Mouse (Mus musculus) liver, embryonic 14.5 days (tissue): Measurements from ENCODE around the gene 2310057N15Rik. TPM values are rescaled to one million over a fixed set of nuclear protein-coding genes. Genes with fewer than 3 reads are reported as not detected.
"Not testable (repeated sequence)": the region's sequence is repeated elsewhere in the genome, so short reads cannot be mapped to it uniquely, and the experiment has no call there.

Experiments used
- ATAC-seq: fragments of 200-750 bp; cut with Nextera tagmentation; 2 replicates; pipeline ENCODE4 v1.8.0; 2017; ENCODE audit warnings: moderate number of reproducible peaks, mild to moderate bottlenecking, moderate library complexity; ENCODE audit not compliant: insufficient read depth
- DNase-seq, 3 experiments: peaks; one replicate each; pipeline ENCODE4 v3.0.0-alpha.2; 2012 to 2013; ENCODE audit warnings: low read depth in 3 of 3, low spot score in 3 of 3
- H3K27ac ChIP-seq: fragments of 300-500 bp; sonication (generic); 2 replicates; pipeline ENCODE4 v1.5.1; 2014; ENCODE audit warnings: moderate library complexity, mild to moderate bottlenecking, control low read depth, inconsistent platforms
- H3K27me3 ChIP-seq: fragments of 300-500 bp; sonication (generic); 2 replicates; pipeline ENCODE4 v1.6.1; 2014; ENCODE audit warnings: mild to moderate bottlenecking, low read length, moderate library complexity; ENCODE audit not compliant: control insufficient read depth, insufficient read depth
- H3K36me3 ChIP-seq: fragments of 300-500 bp; sonication (generic); replicated peaks from 2 replicates; pipeline ENCODE4 v1.6.1; 2014; ENCODE audit warnings: low read depth; ENCODE audit not compliant: control insufficient read depth, insufficient read depth
- H3K4me1 ChIP-seq, 2 experiments: fragments of 200-500 bp in 1 of 2; fragments of 300-500 bp in 1 of 2; sonication (generic) in 1 of 2; replicated peaks; 2 replicates each; pipeline ENCODE4 v1.6.1; 2012 to 2014; ENCODE audit warnings: antibody characterized with exemption in 1 of 2, inconsistent platforms in 1 of 2, low read length in 1 of 2; ENCODE audit not compliant: control insufficient read depth in 2 of 2, insufficient read depth in 2 of 2
- H3K4me2 ChIP-seq: fragments of 300-500 bp; sonication (generic); 2 replicates; pipeline ENCODE4 v1.6.1; 2014; ENCODE audit warnings: low read depth, mild to moderate bottlenecking, control low read depth, moderate library complexity
- H3K4me3 ChIP-seq, 2 experiments: fragments of 200-500 bp in 1 of 2; fragments of 300-500 bp in 1 of 2; sonication (generic) in 1 of 2; 2 replicates each; pipeline ENCODE4 v1.5.1; 2012 to 2014; ENCODE audit warnings: low read depth in 2 of 2, low read length in 2 of 2, mild to moderate bottlenecking in 2 of 2, control low read depth in 1 of 2, inconsistent platforms in 1 of 2, moderate library complexity in 1 of 2; ENCODE audit not compliant: insufficient read depth in 1 of 2
- H3K9ac ChIP-seq: fragments of 300-500 bp; sonication (generic); replicated peaks from 2 replicates; pipeline ENCODE4 v1.6.1; 2014; ENCODE audit warnings: mild to moderate bottlenecking, control low read depth, moderate library complexity
- H3K9me3 ChIP-seq: fragments of 300-500 bp; sonication (generic); 2 replicates; pipeline ENCODE4 v1.6.1; 2016; ENCODE audit warnings: low read length, mixed read lengths; ENCODE audit not compliant: control insufficient read depth
- CTCF ChIP-seq: IDR thresholded peaks from 2 replicates; pipeline ENCODE4 v1.5.1; 2016; ENCODE audit warnings: antibody characterized with exemption, low read depth, control low read depth
- EP300 ChIP-seq: IDR thresholded peaks from 2 replicates; pipeline ENCODE4 v1.6.1; 2016; ENCODE audit warnings: antibody characterized with exemption, low read depth
- WGBS: fragments of 180-500 bp; shearing (Covaris S2); extraction: QIAGEN DNeasy Blood & Tissue Kit; methylation state at CpG from one replicate; pipeline ENCODE4 v1.1.7; 2014; ENCODE audit not compliant: insufficient replicate concordance; 5-methylcytosine and 5-hydroxymethylcytosine counted together
- polyA plus RNA-seq, 2 experiments: library from polyadenylated mRNA; depleted of rRNA in 1 of 2; stranded (reverse) in 1 of 2; unstranded in 1 of 2; fragments of >200 nt; fragmentation: Nextera tagmentation in 1 of 2; extraction: Ambion mirVana in 1 of 2; gene quantifications; 2 replicates each; pipeline versions ENCODE4 v1.2.1 to v1.2.3; 2012 to 2014

2310057N15Rik gene
- polyA plus RNA-seq, 2 experiments, result not detected

DNA sequence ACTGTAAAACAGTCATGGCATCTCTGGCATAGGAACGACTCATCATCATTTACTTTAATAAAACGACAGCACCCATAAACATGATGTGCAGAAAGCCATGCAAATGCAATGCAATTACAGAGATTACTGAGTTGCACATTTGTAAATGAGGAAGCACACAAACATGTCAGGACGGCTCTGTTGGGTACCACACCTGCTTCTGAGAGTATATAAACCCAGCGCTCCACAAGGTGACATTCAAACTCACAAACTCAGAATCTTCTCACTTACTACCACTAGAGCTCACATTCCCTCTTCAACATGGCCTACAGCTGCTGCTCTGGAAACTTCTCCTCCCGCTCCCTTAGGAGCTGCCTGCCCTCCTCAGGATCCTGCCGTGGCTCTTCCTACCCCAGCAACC, 3.6 kb upstream of the 2310057N15Rik start, which contains the start of gene Gm5965:
TSS of gene Gm5965 (plus strand) at position 301 of the 400 bp plus-strand sequence.
- H3K4me3 ChIP-seq, result no peak within 1 kb of the TSS
- WGBS, result 52% methylated on average over 5 of the region's 6 CpGs
- no peaks in the 10 kb centered on the region for H3K9me3 ChIP-seq
- DNase-seq, result no peak
- no peak within 1 kb of the TSS for H3K27ac ChIP-seq
- H3K9ac ChIP-seq, result no peak within 1 kb of the TSS
- ATAC-seq, result no peak
- H3K36me3 ChIP-seq, result no peaks in the 10 kb centered on the region
- no peaks in the 10 kb centered on the region for H3K4me1 ChIP-seq
- no peak within 1 kb of the TSS for H3K4me2 ChIP-seq
- TF ChIP-seq EP300 (no peak), CTCF (no peak)
- H3K27me3 ChIP-seq, result no peaks in the 10 kb centered on the region

- not testable (repeated sequence) for H3K4me2 ChIP-seq, H3K4me3 ChIP-seq, ATAC-seq, H3K27me3 ChIP-seq, H3K9me3 ChIP-seq, H3K27ac ChIP-seq, H3K9ac ChIP-seq, H3K4me1 ChIP-seq, H3K36me3 ChIP-seq, DNase-seq
- 55% methylated on average over 2 of the region's 3 CpGs for WGBS
Observed at GRCm38 (mm10) chr16:88758547-88758946, 15.5 kb downstream of the 2310057N15Rik start, which contains the start of gene 2310034C09Rik. Gene 2310034C09Rik (plus strand): TSS chr16:88758847.

DNA sequence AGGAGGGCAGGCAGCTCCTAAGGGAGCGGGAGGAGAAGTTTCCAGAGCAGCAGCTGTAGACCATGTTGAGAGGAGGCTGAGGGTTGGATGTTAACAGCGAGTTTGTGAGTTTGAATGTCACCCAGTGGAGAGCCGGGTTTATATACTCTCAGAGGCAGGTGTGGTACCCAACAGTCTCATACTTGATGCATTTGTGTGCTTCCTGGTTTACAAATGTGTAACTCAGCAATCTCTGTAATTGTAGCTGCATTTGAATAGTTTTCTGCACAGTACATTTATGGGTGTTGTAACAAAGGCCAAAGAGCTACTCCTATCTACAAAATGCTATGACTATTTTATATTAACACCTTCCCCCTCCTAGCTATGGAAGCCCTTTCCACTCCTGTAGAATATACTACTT, 22.5 kb downstream of the 2310057N15Rik start, which contains the start of gene Krtap13:
TSS of gene Krtap13 (minus strand) at position 101 of the 400 bp plus-strand sequence.
- not testable (repeated sequence) for H3K27ac ChIP-seq, H3K4me3 ChIP-seq, H3K9me3 ChIP-seq, ATAC-seq, H3K27me3 ChIP-seq, DNase-seq, H3K36me3 ChIP-seq, H3K4me1 ChIP-seq, H3K4me2 ChIP-seq, H3K9ac ChIP-seq
- WGBS, result 68% methylated on average over 3 of the region's 3 CpGs

GRCm38 (mm10) chr16:88747943-88748342, 26.1 kb downstream of the 2310057N15Rik start:
- DNase-seq (no peak), ATAC-seq (no peak)
- WGBS, result 54% methylated on average over 4 of the region's 4 CpGs
- Histone ChIP-seq H3K27me3 (no peaks in the 10 kb centered on the region), H3K36me3 (no peaks in the 10 kb centered on the region), H3K4me1 (no peaks in the 10 kb centered on the region), H3K4me2 (no peak overlapping the region), H3K27ac (no peak overlapping the region), H3K9me3 (no peaks in the 10 kb centered on the region), H3K4me3 (no peak overlapping the region), H3K9ac (no peak overlapping the region)
- TF ChIP-seq CTCF, result no peak

GRCm38 (mm10) chr16:88744750-88745340, 29.2 kb downstream of the 2310057N15Rik start:
- Histone ChIP-seq H3K4me3 (no peak overlapping the region), H3K27ac (no peak overlapping the region), H3K27me3 (no peaks in the 10 kb centered on the region), H3K4me2 (no peak overlapping the region), H3K36me3 (no peaks in the 10 kb centered on the region), H3K9ac (no peak overlapping the region), H3K9me3 (no peaks in the 10 kb centered on the region), H3K4me1 (no peaks in the 10 kb centered on the region)
- ATAC-seq, result no peak
- TF ChIP-seq EP300 (no peak), CTCF (no peak)
- DNase-seq, result no peak
- WGBS, result 47% methylated on average over 4 of the region's 4 CpGs
